Mouse (Mus musculus): ENCODE results near the gene Cdk9. TPM values are rescaled to one million over a fixed set of nuclear protein-coding genes. Genes with fewer than 3 reads are reported as not detected.

Cdk9 gene
- polyA plus RNA-seq, 1 experiment from 2014 or later = 75.1 TPM

MicroRNAs within 50 kb of the gene (microRNA counts, 519-probe panel; counts per million panel counts)
- not detected for microRNA mmu-miR-2861

Small RNA genes lying within 50 kb of the gene (microRNA-seq; reads per million reads assigned to microRNA genes)
- not detected for gene Gm47291
- gene Mir2861 = not detected
- not detected for gene Mir3960
- gene Mir8093 = not detected

Other genes starting within 250 kb of the Cdk9 start
- 4.4 and 5.2 TPM in 2 replicates for gene Fam102a, start 177.7 kb downstream of the Cdk9 start, polyA plus RNA-seq (2014; fragmentation: Nextera tagmentation; extraction: Ambion mirVana)
- 143 and 152 TPM in 2 replicates for gene Dpm2, start 142.2 kb downstream of the Cdk9 start, polyA plus RNA-seq (2014; fragmentation: Nextera tagmentation; extraction: Ambion mirVana)
- 4.7 TPM in 2 replicates for gene Pip5kl1, start 138.3 kb downstream of the Cdk9 start, polyA plus RNA-seq (2014; fragmentation: Nextera tagmentation; extraction: Ambion mirVana)
- gene 9430097D07Rik, start 137.4 kb downstream of the Cdk9 start, polyA plus RNA-seq (2014; fragmentation: Nextera tagmentation; extraction: Ambion mirVana) = 0.30 and 0.61 TPM in 2 replicates
- gene St6galnac4, start 126.0 kb downstream of the Cdk9 start, polyA plus RNA-seq (2014; fragmentation: Nextera tagmentation; extraction: Ambion mirVana) = 18.7 and 21.4 TPM in 2 replicates
- 4.7 and 5.7 TPM in 2 replicates for gene St6galnac6, start 113.4 kb downstream of the Cdk9 start, polyA plus RNA-seq (2014; fragmentation: Nextera tagmentation; extraction: Ambion mirVana)
- gene Ak1, start 91.3 kb downstream of the Cdk9 start, polyA plus RNA-seq (2014; fragmentation: Nextera tagmentation; extraction: Ambion mirVana) = 60.3 and 65.9 TPM in 2 replicates
- 15.0 and 23.1 TPM in 2 replicates for gene Eng, start 66.5 kb downstream of the Cdk9 start, polyA plus RNA-seq (2014; fragmentation: Nextera tagmentation; extraction: Ambion mirVana)
- gene Fpgs, start 8.9 kb downstream of the Cdk9 start, polyA plus RNA-seq (2014; fragmentation: Nextera tagmentation; extraction: Ambion mirVana) = 10.9 and 14.3 TPM in 2 replicates
- gene Sh2d3c, start 8.0 kb upstream of the Cdk9 start, polyA plus RNA-seq (2014; fragmentation: Nextera tagmentation; extraction: Ambion mirVana) = 25.8 and 37.4 TPM in 2 replicates
- 3.2 and 3.4 TPM in 2 replicates for gene 6330409D20Rik, start 27.9 kb upstream of the Cdk9 start, polyA plus RNA-seq (2014; fragmentation: Nextera tagmentation; extraction: Ambion mirVana)
- 67.9 and 71.2 TPM in 2 replicates for gene Tor2a, start 44.2 kb upstream of the Cdk9 start, polyA plus RNA-seq (2014; fragmentation: Nextera tagmentation; extraction: Ambion mirVana)
- gene Ttc16, start 62.6 kb upstream of the Cdk9 start, polyA plus RNA-seq (2014; fragmentation: Nextera tagmentation; extraction: Ambion mirVana) = 0.27 and 0.80 TPM in 2 replicates
- 4.7 and 5.1 TPM in 2 replicates for gene Ptrh1, start 62.7 kb upstream of the Cdk9 start, polyA plus RNA-seq (2014; fragmentation: Nextera tagmentation; extraction: Ambion mirVana)
- 0.17 and 0.30 TPM in 2 replicates for gene Cfap157, start 71.4 kb upstream of the Cdk9 start, polyA plus RNA-seq (2014; fragmentation: Nextera tagmentation; extraction: Ambion mirVana)
- 127 and 174 TPM in 2 replicates for gene Stxbp1, start 134.2 kb upstream of the Cdk9 start, polyA plus RNA-seq (2014; fragmentation: Nextera tagmentation; extraction: Ambion mirVana)
- gene Fam129b, start 163.0 kb upstream of the Cdk9 start, polyA plus RNA-seq (2014; fragmentation: Nextera tagmentation; extraction: Ambion mirVana) = 13.8 and 17.7 TPM in 2 replicates
- gene Rpl12, start 248.5 kb upstream of the Cdk9 start, polyA plus RNA-seq (2014; fragmentation: Nextera tagmentation; extraction: Ambion mirVana) = 94.3 and 128 TPM in 2 replicates
- 13.6 and 15.7 TPM in 2 replicates for gene Lrsam1, start 248.5 kb upstream of the Cdk9 start, polyA plus RNA-seq (2014; fragmentation: Nextera tagmentation; extraction: Ambion mirVana)

Measured in forebrain, embryonic 14.5 days (tissue).